Mouse (Mus musculus) inflammation-experienced regulatory T-cells, adult 6 months (primary cell): Measurements from ENCODE around the gene Ccl4. TPM values are rescaled to one million over a fixed set of nuclear protein-coding genes. Genes with fewer than 3 reads are reported as not detected.
A peak's percentile ranks its signal among the peaks of the same experiment; 100 is the strongest.

ENCODE experiments used
- ATAC-seq: one replicate; pipeline ENCODE4 v1.8.0; 2017
- polyA plus RNA-seq, 3 experiments: library from polyadenylated mRNA; unstranded; fragments of 100-300 nt; shearing (Covaris generic); gene quantifications; one replicate each; pipeline ENCODE4 v1.2.1; 2017

The Ccl4 gene
- polyA plus RNA-seq = 100 to 1,000 TPM in 1 of 3 experiments, 1 to 10 TPM in 2; 6.4 to 184 (median 8.0) TPM

GRCm38 (mm10) chr11:83662204-83662603, at the start of gene Ccl4:
Ccl4 (plus strand) TSS chr11:83662584.
- ATAC-seq = no peak

- ATAC-seq = no peak
Observed at GRCm38 (mm10) chr11:83616586-83616985, 45.8 kb upstream of the Ccl4 start.

GRCm38 (mm10) chr11:83618238-83618637, 44.1 kb upstream of the Ccl4 start:
- ATAC-seq = no peak

GRCm38 (mm10) chr11:83619037-83619436, 43.3 kb upstream of the Ccl4 start:
- ATAC-seq = no peak

- ATAC-seq = no peak
Observed at GRCm38 (mm10) chr11:83623586-83623985, 38.8 kb upstream of the Ccl4 start.

GRCm38 (mm10) chr11:83628808-83629207, 33.6 kb upstream of the Ccl4 start:
- no peak for ATAC-seq

- no peak for ATAC-seq
Observed at GRCm38 (mm10) chr11:83630630-83631029, 31.8 kb upstream of the Ccl4 start.

GRCm38 (mm10) chr11:83631065-83631464, 31.3 kb upstream of the Ccl4 start:
- ATAC-seq = no peak

- ATAC-seq = no peak
Observed at GRCm38 (mm10) chr11:83632744-83633143, 29.6 kb upstream of the Ccl4 start.

- ATAC-seq = no peak
Observed at GRCm38 (mm10) chr11:83634425-83634824, 28.0 kb upstream of the Ccl4 start.

- no peak for ATAC-seq
Observed at GRCm38 (mm10) chr11:83634898-83635297, 27.5 kb upstream of the Ccl4 start.

GRCm38 (mm10) chr11:83636742-83637235, 25.6 kb upstream of the Ccl4 start:
- ATAC-seq = no peak

- ATAC-seq = no peak
Observed at GRCm38 (mm10) chr11:83638934-83639333, 23.4 kb upstream of the Ccl4 start.

- ATAC-seq = no peak
Observed at GRCm38 (mm10) chr11:83639533-83639932, 22.9 kb upstream of the Ccl4 start.

GRCm38 (mm10) chr11:83640141-83640540, 22.2 kb upstream of the Ccl4 start:
- ATAC-seq = peak; percentile 84

- no peak for ATAC-seq
Observed at GRCm38 (mm10) chr11:83641216-83641615, 21.2 kb upstream of the Ccl4 start.

GRCm38 (mm10) chr11:83645521-83645920, 16.9 kb upstream of the Ccl4 start, which contains the start of gene Rpl9-ps1:
Rpl9-ps1 (minus strand) TSS chr11:83645621.
- ATAC-seq = no peak

GRCm38 (mm10) chr11:83646356-83647149, 15.8 kb upstream of the Ccl4 start:
- no peak for ATAC-seq

GRCm38 (mm10) chr11:83649305-83649841, 13.0 kb upstream of the Ccl4 start, which contains the start of gene Ccl3:
Ccl3 (minus strand) TSS chr11:83649355.
- no peak for ATAC-seq

GRCm38 (mm10) chr11:83654606-83655005, 7.8 kb upstream of the Ccl4 start:
- ATAC-seq = no peak

- no peak for ATAC-seq
Observed at GRCm38 (mm10) chr11:83657508-83657907, 4.9 kb upstream of the Ccl4 start.

GRCm38 (mm10) chr11:83658797-83659196, 3.6 kb upstream of the Ccl4 start:
- no peak for ATAC-seq

- no peak for ATAC-seq
Observed at GRCm38 (mm10) chr11:83663532-83663931, 1.1 kb downstream of the Ccl4 start.

- ATAC-seq = no peak
Observed at GRCm38 (mm10) chr11:83671743-83672142, 9.4 kb downstream of the Ccl4 start.
